Mouse (Mus musculus): Measurements from ENCODE around the gene Ankrd13a.

DNA sequence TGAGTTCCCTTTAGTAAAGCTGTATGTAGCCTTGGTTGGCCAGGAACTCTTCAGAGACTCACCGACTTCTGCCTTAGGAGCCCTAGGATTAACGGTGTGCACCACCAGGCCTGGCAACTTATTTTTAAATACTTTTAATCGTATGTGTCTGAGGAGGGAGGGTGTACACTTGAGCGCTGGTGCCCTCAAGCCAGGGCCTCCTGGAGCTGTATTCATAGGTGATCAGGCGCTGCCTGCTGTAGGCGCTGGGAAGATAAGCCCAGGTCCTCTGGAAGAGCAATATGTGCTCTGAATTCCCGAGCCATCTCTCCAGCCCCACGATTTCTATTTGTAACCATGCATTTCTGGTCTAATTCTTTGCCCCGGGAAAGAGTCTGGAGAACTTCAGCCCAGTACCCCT is 32.6 kb downstream of the Ankrd13a start:
- no peak for TF ChIP-seq POLR2A (IDR thresholded peaks at IDR 0.05; ENCODE audit: insufficient read length, low read depth)
- TF ChIP-seq E2F4 (IDR thresholded peaks at IDR 0.05; ENCODE audit: insufficient read depth): no peak
- no peak for TF ChIP-seq POLR2AphosphoS2 (IDR thresholded peaks at IDR 0.05; ENCODE audit: insufficient read length, low read depth)
- TF ChIP-seq USF1 (IDR thresholded peaks at IDR 0.05; ENCODE audit: low read depth): no peak
- no peak for TF ChIP-seq MAX (IDR thresholded peaks at IDR 0.05; ENCODE audit: low read depth)
- TF ChIP-seq MYOG (IDR thresholded peaks at IDR 0.05; ENCODE audit: control insufficient read depth in 1 of 3, insufficient read depth in 1 of 3, insufficient read length in 2 of 3, low read depth in 2 of 3): no peak

Measured in myocyte (in vitro differentiated cells).